Mouse (Mus musculus): ENCODE data around the gene Ctbp2. TPM values are rescaled to one million over a fixed set of nuclear protein-coding genes. Genes with fewer than 3 reads are reported as not detected.

Gene Ctbp2
- total and polyA plus RNA-seq, 2 experiments from 2014 or later: 29.1 to 64.8 TPM

- H3K36me3 ChIP-seq (ENCODE audit: insufficient read depth, low read length): peaks cover 16% of the 10 kb centered on the region
Measured at GRCm38 (mm10) chr7:132991240-132991900, 132.8 kb downstream of the Ctbp2 start.

GRCm38 (mm10) chr7:132989839-132990238, 134.3 kb downstream of the Ctbp2 start:
- Histone ChIP-seq H3K4me3 (ENCODE audit: low read depth, low read length) (no peak overlapping the region), H3K27ac (ENCODE audit: low read depth, low read length) (no peak overlapping the region), H3K4me1 (ENCODE audit: insufficient read depth, low read length) (0 out of 2 replicates have a peak, but pooled peaks cover 3% of the 10 kb centered on the region), H3K27me3 (ENCODE audit: insufficient read depth, low read length) (no peaks in the 10 kb centered on the region), H3K36me3 (ENCODE audit: insufficient read depth, low read length) (peaks cover 14% of the 10 kb centered on the region), H3K9ac (replicated peaks; ENCODE audit: low read length, poor library complexity, severe bottlenecking) (no peak overlapping the region), H3K4me2 (ENCODE audit: low read depth, low read length, poor library complexity, severe bottlenecking) (no peak overlapping the region), H3K9me3 (ENCODE audit: low read length) (no peaks in the 10 kb centered on the region)
- no peak for TF ChIP-seq CTCF (IDR thresholded peaks at IDR 0.05)
- DNase-seq (ENCODE audit: low spot score) (no peak), ATAC-seq (ENCODE audit: low FRiP score) (no peak)
- 93% methylated on average over 5 of the region's 5 CpGs for WGBS

More at GRCm38 (mm10) chr7:132991240-132991900, 132.8 kb downstream of the Ctbp2 start:
- no peak overlapping the region for H3K4me2 ChIP-seq (ENCODE audit: low read depth, low read length, poor library complexity, severe bottlenecking)
- TF ChIP-seq CTCF (IDR thresholded peaks at IDR 0.05): no peak
- no peak overlapping the region for H3K4me3 ChIP-seq (ENCODE audit: low read depth, low read length)
- H3K4me1 ChIP-seq (ENCODE audit: insufficient read depth, low read length): 0 out of 2 replicates have a peak, but pooled peaks cover 5% of the 10 kb centered on the region
- H3K27me3 ChIP-seq (ENCODE audit: insufficient read depth, low read length): no peaks in the 10 kb centered on the region
- H3K27ac ChIP-seq (ENCODE audit: low read depth, low read length): no peak overlapping the region
- H3K9me3 ChIP-seq (ENCODE audit: low read length): no peaks in the 10 kb centered on the region
- H3K9ac ChIP-seq (replicated peaks; ENCODE audit: low read length, poor library complexity, severe bottlenecking): no peak overlapping the region
- ATAC-seq (ENCODE audit: low FRiP score): no peak
- 95% methylated on average over 14 of the region's 14 CpGs for WGBS
- no peak for DNase-seq (ENCODE audit: low spot score)

- peaks cover 14% of the 10 kb centered on the region; the same call in 1 of the 2 replicates for H3K36me3 ChIP-seq (ENCODE audit: insufficient read depth, low read length)
- DNase-seq (ENCODE audit: low spot score) (no peak), ATAC-seq (ENCODE audit: low FRiP score) (no peak)
- no peaks in the 10 kb centered on the region for H3K4me1 ChIP-seq (ENCODE audit: insufficient read depth, low read length)
- no peak overlapping the region for H3K9ac ChIP-seq (replicated peaks; ENCODE audit: low read length, poor library complexity, severe bottlenecking)
- H3K4me2 ChIP-seq (ENCODE audit: low read depth, low read length, poor library complexity, severe bottlenecking): no peak overlapping the region
- H3K27ac ChIP-seq (ENCODE audit: low read depth, low read length): no peak overlapping the region; the same call in 1 of the 2 replicates
- no peaks in the 10 kb centered on the region for H3K9me3 ChIP-seq (ENCODE audit: low read length)
- no peak for TF ChIP-seq CTCF (IDR thresholded peaks at IDR 0.05)
- H3K4me3 ChIP-seq (ENCODE audit: low read depth, low read length): no peak overlapping the region
- WGBS: 22% methylated on average over 3 of the region's 3 CpGs
- H3K27me3 ChIP-seq (ENCODE audit: insufficient read depth, low read length): no peaks in the 10 kb centered on the region
Measured at GRCm38 (mm10) chr7:132982639-132983038, 141.5 kb downstream of the Ctbp2 start.

GRCm38 (mm10) chr7:132977981-132978380, 146.2 kb downstream of the Ctbp2 start:
- H3K36me3 ChIP-seq (ENCODE audit: insufficient read depth, low read length): peaks cover 7% of the 10 kb centered on the region; the same call in 1 of the 2 replicates
- no peak for DNase-seq (ENCODE audit: low spot score)
- no peaks in the 10 kb centered on the region for H3K9me3 ChIP-seq (ENCODE audit: low read length)
- H3K27me3 ChIP-seq (ENCODE audit: insufficient read depth, low read length): no peaks in the 10 kb centered on the region
- no peaks in the 10 kb centered on the region for H3K4me1 ChIP-seq (ENCODE audit: insufficient read depth, low read length)
- no peak for ATAC-seq (ENCODE audit: low FRiP score)
- no peak overlapping the region for H3K27ac ChIP-seq (ENCODE audit: low read depth, low read length)
- H3K4me2 ChIP-seq (ENCODE audit: low read depth, low read length, poor library complexity, severe bottlenecking): no peak overlapping the region
- no peak overlapping the region for H3K9ac ChIP-seq (replicated peaks; ENCODE audit: low read length, poor library complexity, severe bottlenecking)
- no peak for TF ChIP-seq CTCF (IDR thresholded peaks at IDR 0.05)
- WGBS: 96% methylated on average over 2 of the region's 2 CpGs
- no peak overlapping the region for H3K4me3 ChIP-seq (ENCODE audit: low read depth, low read length)

GRCm38 (mm10) chr7:132976079-132976478, 148.1 kb downstream of the Ctbp2 start:
- 62% methylated on average over 2 of the region's 2 CpGs for WGBS
- TF ChIP-seq CTCF (IDR thresholded peaks at IDR 0.05): no peak

GRCm38 (mm10) chr7:132972079-132972478, 152.1 kb downstream of the Ctbp2 start:
- Histone ChIP-seq H3K9ac (replicated peaks; ENCODE audit: low read length, poor library complexity, severe bottlenecking) (no peak overlapping the region), H3K36me3 (ENCODE audit: insufficient read depth, low read length) (peaks cover 4% of the 10 kb centered on the region; the same call in 1 of the 2 replicates), H3K9me3 (ENCODE audit: low read length) (no peaks in the 10 kb centered on the region), H3K4me1 (ENCODE audit: insufficient read depth, low read length) (no peaks in the 10 kb centered on the region), H3K4me3 (ENCODE audit: low read depth, low read length) (no peak overlapping the region), H3K27me3 (ENCODE audit: insufficient read depth, low read length) (no peaks in the 10 kb centered on the region), H3K4me2 (ENCODE audit: low read depth, low read length, poor library complexity, severe bottlenecking) (no peak overlapping the region), H3K27ac (ENCODE audit: low read depth, low read length) (no peak overlapping the region)
- TF ChIP-seq CTCF (IDR thresholded peaks at IDR 0.05): no peak
- no peak for ATAC-seq (ENCODE audit: low FRiP score)
- 94% methylated on average over 2 of the region's 2 CpGs for WGBS
- no peak for DNase-seq (ENCODE audit: low spot score)

More at GRCm38 (mm10) chr7:132976079-132976478, 148.1 kb downstream of the Ctbp2 start:
- Histone ChIP-seq H3K4me1 (ENCODE audit: insufficient read depth, low read length) (no peaks in the 10 kb centered on the region), H3K36me3 (ENCODE audit: insufficient read depth, low read length) (no peaks in the 10 kb centered on the region), H3K9me3 (ENCODE audit: low read length) (no peaks in the 10 kb centered on the region), H3K9ac (replicated peaks; ENCODE audit: low read length, poor library complexity, severe bottlenecking) (no peak overlapping the region), H3K27ac (ENCODE audit: low read depth, low read length) (no peak overlapping the region), H3K4me3 (ENCODE audit: low read depth, low read length) (no peak overlapping the region), H3K4me2 (ENCODE audit: low read depth, low read length, poor library complexity, severe bottlenecking) (no peak overlapping the region), H3K27me3 (ENCODE audit: insufficient read depth, low read length) (no peaks in the 10 kb centered on the region)
- no peak for ATAC-seq (ENCODE audit: low FRiP score)
- DNase-seq (ENCODE audit: low spot score): no peak

Data from midbrain, postnatal 0 days (tissue).